Mouse (Mus musculus): ENCODE results near the gene Gsn. TPM values are rescaled to one million over a fixed set of nuclear protein-coding genes. Genes with fewer than 3 reads are reported as not detected.

Gene Gsn
- polyA plus RNA-seq, 1 experiment from 2014 or later, result 13.3 TPM

GRCm38 (mm10) chr2:35224285-35224684 is 31.9 kb upstream of the Gsn start:
- Histone ChIP-seq H3K9me3 (replicated peaks) (no peaks in the 10 kb centered on the region), H3K4me3 (no peak overlapping the region), H3K4me1 (no peaks in the 10 kb centered on the region), H3K27ac (no peak overlapping the region), H3K4me2 (no peak overlapping the region), H3K9ac (no peak overlapping the region), H3K36me3 (ENCODE audit: poor library complexity, severe bottlenecking) (no peaks in the 10 kb centered on the region), H3K27me3 (no peaks in the 10 kb centered on the region)
- 92% methylated on average over 15 of the region's 15 CpGs for WGBS
- no peak for ATAC-seq

- Histone ChIP-seq H3K4me3 (no peak overlapping the region), H3K9me3 (replicated peaks) (no peaks in the 10 kb centered on the region), H3K9ac (no peak overlapping the region), H3K27me3 (no peaks in the 10 kb centered on the region), H3K4me1 (peaks cover 4% of the 10 kb centered on the region; the same call in 1 of the 2 replicates), H3K27ac (no peak overlapping the region), H3K36me3 (ENCODE audit: poor library complexity, severe bottlenecking) (no peaks in the 10 kb centered on the region), H3K4me2 (no peak overlapping the region)
- no peak for ATAC-seq
- 26% methylated on average over 4 of the region's 4 CpGs for WGBS
Measured at GRCm38 (mm10) chr2:35228145-35228544, 28.0 kb upstream of the Gsn start.

GRCm38 (mm10) chr2:35230215-35230614 is 26.0 kb upstream of the Gsn start:
- Histone ChIP-seq H3K36me3 (ENCODE audit: poor library complexity, severe bottlenecking) (no peaks in the 10 kb centered on the region), H3K4me2 (no peak overlapping the region), H3K9ac (no peak overlapping the region), H3K4me3 (no peak overlapping the region), H3K27ac (no peak overlapping the region), H3K27me3 (no peaks in the 10 kb centered on the region), H3K4me1 (peaks cover 12% of the 10 kb centered on the region), H3K9me3 (replicated peaks) (no peaks in the 10 kb centered on the region)
- no peak for ATAC-seq
- WGBS, result 16% methylated on average over 8 of the region's 8 CpGs

- no peak overlapping the region for H3K4me2 ChIP-seq
- no peak overlapping the region for H3K4me3 ChIP-seq
- H3K27ac ChIP-seq, result no peak overlapping the region
- H3K36me3 ChIP-seq (ENCODE audit: poor library complexity, severe bottlenecking), result no peaks in the 10 kb centered on the region
- ATAC-seq, result no peak
- H3K9ac ChIP-seq, result no peak overlapping the region
- no peaks in the 10 kb centered on the region for H3K9me3 ChIP-seq (replicated peaks)
- WGBS, result 60% methylated on average over 2 of the region's 2 CpGs
- peaks cover 12% of the 10 kb centered on the region for H3K4me1 ChIP-seq
- no peaks in the 10 kb centered on the region for H3K27me3 ChIP-seq
Measured at GRCm38 (mm10) chr2:35231871-35232270, 24.3 kb upstream of the Gsn start.

GRCm38 (mm10) chr2:35232595-35233445 is 23.4 kb upstream of the Gsn start:
- Histone ChIP-seq H3K4me1 (peaks cover 12% of the 10 kb centered on the region), H3K27ac (no peak overlapping the region), H3K4me3 (no peak overlapping the region), H3K9ac (no peak overlapping the region), H3K27me3 (no peaks in the 10 kb centered on the region), H3K36me3 (ENCODE audit: poor library complexity, severe bottlenecking) (no peaks in the 10 kb centered on the region), H3K9me3 (replicated peaks) (no peaks in the 10 kb centered on the region), H3K4me2 (no peak overlapping the region)
- WGBS, result 67% methylated on average over 17 of the region's 17 CpGs
- ATAC-seq, result no peak

- Histone ChIP-seq H3K36me3 (ENCODE audit: poor library complexity, severe bottlenecking) (no peaks in the 10 kb centered on the region), H3K4me3 (no peak overlapping the region), H3K4me2 (no peak overlapping the region), H3K4me1 (peaks cover 12% of the 10 kb centered on the region), H3K27me3 (no peaks in the 10 kb centered on the region), H3K27ac (no peak overlapping the region), H3K9ac (no peak overlapping the region), H3K9me3 (replicated peaks) (no peaks in the 10 kb centered on the region)
- 30% methylated on average over 3 of the region's 3 CpGs for whole genome bisulfite sequencing
- ATAC-seq, result no peak
Measured at GRCm38 (mm10) chr2:35233898-35234297, 22.3 kb upstream of the Gsn start.

GRCm38 (mm10) chr2:35235021-35235420 is 21.2 kb upstream of the Gsn start:
- Histone ChIP-seq H3K4me3 (no peak overlapping the region), H3K27me3 (no peaks in the 10 kb centered on the region), H3K4me2 (no peak overlapping the region), H3K9ac (no peak overlapping the region), H3K9me3 (replicated peaks) (no peaks in the 10 kb centered on the region), H3K36me3 (ENCODE audit: poor library complexity, severe bottlenecking) (no peaks in the 10 kb centered on the region), H3K27ac (no peak overlapping the region), H3K4me1 (peaks cover 12% of the 10 kb centered on the region)
- ATAC-seq, result no peak
- WGBS, result 79% methylated on average over 6 of the region's 6 CpGs

- Histone ChIP-seq H3K4me3 (no peak overlapping the region), H3K36me3 (ENCODE audit: poor library complexity, severe bottlenecking) (no peaks in the 10 kb centered on the region), H3K27ac (no peak overlapping the region), H3K4me1 (no peaks in the 10 kb centered on the region), H3K9me3 (replicated peaks) (no peaks in the 10 kb centered on the region; the same call in 1 of the 2 replicates), H3K9ac (no peak overlapping the region), H3K4me2 (no peak overlapping the region), H3K27me3 (no peaks in the 10 kb centered on the region)
- 59% methylated on average over 3 of the region's 3 CpGs for WGBS
- ATAC-seq, result no peak
Measured at GRCm38 (mm10) chr2:35244241-35244640, 11.9 kb upstream of the Gsn start.

- WGBS, result 75% methylated on average over 5 of the region's 5 CpGs
- Histone ChIP-seq H3K4me2 (no peak overlapping the region), H3K4me1 (no peaks in the 10 kb centered on the region), H3K9ac (no peak overlapping the region), H3K27me3 (no peaks in the 10 kb centered on the region), H3K4me3 (no peak overlapping the region), H3K36me3 (ENCODE audit: poor library complexity, severe bottlenecking) (no peaks in the 10 kb centered on the region), H3K27ac (no peak overlapping the region), H3K9me3 (replicated peaks) (no peaks in the 10 kb centered on the region; the same call in 1 of the 2 replicates)
- no peak for ATAC-seq
Measured at GRCm38 (mm10) chr2:35247763-35248162, 8.4 kb upstream of the Gsn start.

GRCm38 (mm10) chr2:35252733-35253132 is 3.4 kb upstream of the Gsn start:
- Histone ChIP-seq H3K27me3 (peaks cover 30% of the 10 kb centered on the region), H3K9ac (no peak overlapping the region), H3K4me1 (peaks cover 13% of the 10 kb centered on the region), H3K9me3 (replicated peaks) (no peaks in the 10 kb centered on the region), H3K27ac (no peak overlapping the region), H3K4me2 (no peak overlapping the region), H3K4me3 (no peak overlapping the region), H3K36me3 (ENCODE audit: poor library complexity, severe bottlenecking) (no peaks in the 10 kb centered on the region)
- 21% methylated on average over 6 of the region's 6 CpGs for WGBS
- ATAC-seq, result no peak

- peaks cover 13% of the 10 kb centered on the region for H3K4me1 ChIP-seq
- no peak overlapping the region for H3K4me2 ChIP-seq
- H3K4me3 ChIP-seq, result no peak overlapping the region
- 92% methylated on average over 4 of the region's 4 CpGs for WGBS
- no peaks in the 10 kb centered on the region for H3K9me3 ChIP-seq (replicated peaks)
- peaks cover 35% of the 10 kb centered on the region for H3K27me3 ChIP-seq
- ATAC-seq, result no peak
- no peaks in the 10 kb centered on the region for H3K36me3 ChIP-seq (ENCODE audit: poor library complexity, severe bottlenecking)
- H3K27ac ChIP-seq, result no peak overlapping the region
- H3K9ac ChIP-seq, result no peak overlapping the region
Measured at GRCm38 (mm10) chr2:35253751-35254150, 2.4 kb upstream of the Gsn start.

GRCm38 (mm10) chr2:35255004-35255403 is 1.2 kb upstream of the Gsn start:
- no peak overlapping the region for H3K9ac ChIP-seq
- H3K4me1 ChIP-seq, result peaks cover 13% of the 10 kb centered on the region
- WGBS, result 66% methylated on average over 5 of the region's 5 CpGs
- H3K4me2 ChIP-seq, result no peak overlapping the region
- no peak overlapping the region for H3K27ac ChIP-seq
- H3K4me3 ChIP-seq, result no peak overlapping the region
- no peaks in the 10 kb centered on the region for H3K9me3 ChIP-seq (replicated peaks)
- H3K36me3 ChIP-seq (ENCODE audit: poor library complexity, severe bottlenecking), result no peaks in the 10 kb centered on the region
- no peak for ATAC-seq
- H3K27me3 ChIP-seq, result peaks cover 35% of the 10 kb centered on the region

- WGBS, result 71% methylated on average over 7 of the region's 7 CpGs
- no peak overlapping the region; the same call in 1 of the 2 replicates for H3K4me3 ChIP-seq
- H3K4me1 ChIP-seq, result peaks cover 13% of the 10 kb centered on the region
- peak overlapping the region; percentile 67; the same call in 1 of the 2 replicates for H3K9ac ChIP-seq
- H3K27ac ChIP-seq, result no peak overlapping the region
- H3K36me3 ChIP-seq (ENCODE audit: poor library complexity, severe bottlenecking), result no peaks in the 10 kb centered on the region
- peaks cover 35% of the 10 kb centered on the region for H3K27me3 ChIP-seq
- H3K4me2 ChIP-seq, result peak overlapping the region; percentile 92
- no peaks in the 10 kb centered on the region for H3K9me3 ChIP-seq (replicated peaks)
- no peak for ATAC-seq
Measured at GRCm38 (mm10) chr2:35255462-35255861, 718 bp upstream of the Gsn start.

Measured in forebrain, embryonic 13.5 days (tissue).